38 mouse cellular contexts compared by ENCODE assay signal in the genomic region with DNA sequence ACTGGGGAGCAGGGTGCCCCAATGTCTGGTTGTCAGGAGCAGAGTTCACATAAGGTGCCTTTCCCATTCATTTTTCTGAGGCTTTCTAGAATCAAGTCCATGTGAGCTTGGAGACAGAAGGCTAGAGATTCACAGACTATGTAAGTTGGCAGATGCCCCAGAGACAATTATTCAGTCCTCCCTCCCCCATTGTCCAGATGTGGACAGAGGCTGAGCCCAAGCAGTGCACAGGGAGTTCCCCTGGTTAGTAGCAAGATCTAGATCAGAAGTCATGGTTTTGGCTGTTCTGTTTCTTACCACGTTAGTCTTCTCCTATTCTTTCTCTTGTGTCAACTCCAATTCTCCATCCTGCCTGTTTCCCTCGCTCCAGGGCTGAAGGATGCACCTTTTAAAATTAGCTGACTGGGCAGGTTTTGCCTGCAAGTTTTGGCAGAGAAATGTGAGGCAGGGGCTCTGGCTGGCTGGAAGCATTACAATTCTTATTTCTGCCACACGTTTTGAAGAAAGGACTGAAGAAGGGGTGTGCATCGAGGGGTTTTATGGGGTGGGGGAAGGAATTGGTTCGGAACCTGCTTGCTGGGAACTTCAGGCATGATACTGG. TPM values are rescaled to one million over a fixed set of nuclear protein-coding genes. Genes with fewer than 3 reads are reported as not detected.
DNase-seq lines count a peak whose midpoint lies in the region; ATAC-seq lines count a peak whose summit lies in the region.
"Had no signal": no experiment of that assay in that cellular context is flagged by ENCODE, and none has a peak within 500 bp of the region (broad histone marks: within the 10 kb centered on the region; RNA-seq: fewer than 3 reads in every experiment).

No protein-coding gene starts in this region.

- peak overlapping the region; percentile 6; the same call in 1 of the 2 replicates for H3K4me3 ChIP-seq in neural tube, embryonic 11.5 days (ENCODE audit: low read depth, low read length)
- H3K4me3 ChIP-seq in hindbrain, embryonic 16.5 days (ENCODE audit: low read length) = peak overlapping the region; percentile 24
- peak overlapping the region; percentile 43 for H3K4me3 ChIP-seq in neural tube, embryonic 15.5 days (replicated peaks)
- H3K4me3 ChIP-seq in limb, embryonic 10.5 days = no peak overlapping the region
- H3K4me3 ChIP-seq: forebrain, embryonic 10.5 days; forebrain, embryonic 15.5 days; gastrocnemius, adult 2 months; heart, adult 2 months; heart, embryonic 12.5 days; layer of hippocampus, adult 2 months; left cerebral cortex, adult 2 months; limb, embryonic 15.5 days; liver, embryonic 13.5 days; megakaryocyte, embryonic 14.5 days; midbrain, embryonic 13.5 days had no signal

- 2% methylated on average over 5 of the region's 5 CpGs for WGBS in neural tube, embryonic 11.5 days
- WGBS in hindbrain, embryonic 16.5 days = under 1% methylated on average over 5 of the region's 5 CpGs
- WGBS in neural tube, embryonic 15.5 days = under 1% methylated on average over 5 of the region's 5 CpGs
- 3% methylated on average over 5 of the region's 5 CpGs for WGBS in limb, embryonic 10.5 days

- DNase-seq in neural tube, embryonic 11.5 days (ENCODE audit: low spot score) = no peak
- DNase-seq in neural tube, embryonic 10.5 days (ENCODE audit: extremely low spot score, low spot score) = no peak
- peak; percentile 84 for DNase-seq in adipocyte (ENCODE audit: low spot score)
- DNase-seq in limb, embryonic 10.5 days (ENCODE audit: low spot score) = no peak
- no peak for DNase-seq in right cerebral cortex, postnatal 4 days
- DNase-seq: adrenal gland, adult 2 months; B cell, adult 2 months; cerebellum, adult 9-10 months; cerebellum, postnatal 36 days; gastrocnemius, adult 2 months; gastrocnemius, postnatal 36 days; heart, adult 2 months; heart, postnatal 4 days; kidney, adult 2 months; kidney, postnatal 36 days; liver, embryonic 13.5 days; lung, adult 18-20 months; lung, postnatal 4 days; thymus, postnatal 4 days had no signal

- H3K9ac ChIP-seq in neural tube, embryonic 11.5 days (ENCODE audit: low read length) = no peak overlapping the region
- H3K9ac ChIP-seq in hindbrain, embryonic 16.5 days (ENCODE audit: low read depth, low read length) = no peak overlapping the region
- peak overlapping the region; percentile 56 for H3K9ac ChIP-seq in neural tube, embryonic 15.5 days (replicated peaks)
- H3K9ac ChIP-seq: forebrain, embryonic 15.5 days; heart, embryonic 12.5 days; limb, embryonic 15.5 days; liver, embryonic 13.5 days; midbrain, embryonic 13.5 days had no signal

- ATAC-seq in neural tube, embryonic 11.5 days (ENCODE audit: insufficient read depth, low FRiP score, low TSS enrichment) = no peak
- no peak for ATAC-seq in hindbrain, embryonic 16.5 days
- ATAC-seq in neural tube, embryonic 15.5 days (ENCODE audit: low FRiP score) = 0 out of 2 replicates have a peak, but pooled peaks have one; percentile 0
- ATAC-seq in erythroblast, adult 5-6 weeks (replicated peaks; ENCODE audit: low FRiP score, poor library complexity, severe bottlenecking) = no peak
- ATAC-seq: forebrain, embryonic 15.5 days; lung, postnatal 0 days; midbrain, embryonic 13.5 days had no signal

- no peaks in the 10 kb centered on the region for H3K36me3 ChIP-seq in neural tube, embryonic 11.5 days (ENCODE audit: control insufficient read depth, insufficient read depth, low read length)
- no peaks in the 10 kb centered on the region for H3K36me3 ChIP-seq in hindbrain, embryonic 16.5 days (ENCODE audit: control insufficient read depth, insufficient read depth, low read length)
- H3K36me3 ChIP-seq in neural tube, embryonic 15.5 days = no peaks in the 10 kb centered on the region
- no peaks in the 10 kb centered on the region for H3K36me3 ChIP-seq in limb, embryonic 10.5 days
- H3K36me3 ChIP-seq: forebrain, embryonic 10.5 days; forebrain, embryonic 15.5 days; heart, embryonic 12.5 days; limb, embryonic 15.5 days; liver, embryonic 13.5 days; midbrain, embryonic 13.5 days had no signal

- H3K27me3 ChIP-seq in neural tube, embryonic 11.5 days (ENCODE audit: control insufficient read depth, insufficient read depth, low read length) = peaks cover 98% of the 10 kb centered on the region
- H3K27me3 ChIP-seq in hindbrain, embryonic 16.5 days (replicated peaks; ENCODE audit: control insufficient read depth, insufficient read depth, low read length) = peaks cover 42% of the 10 kb centered on the region
- peaks cover 76% of the 10 kb centered on the region for H3K27me3 ChIP-seq in neural tube, embryonic 15.5 days (replicated peaks)
- H3K27me3 ChIP-seq in limb, embryonic 10.5 days (ENCODE audit: low read depth, poor library complexity, severe bottlenecking) = peaks cover 100% of the 10 kb centered on the region

- peak overlapping the region; percentile 28 for H3K4me2 ChIP-seq in neural tube, embryonic 11.5 days (ENCODE audit: low read depth)
- peak overlapping the region; percentile 47 for H3K4me2 ChIP-seq in hindbrain, embryonic 16.5 days (ENCODE audit: low read length)
- H3K4me2 ChIP-seq in neural tube, embryonic 15.5 days = peak overlapping the region; percentile 57
- H3K4me2 ChIP-seq: forebrain, embryonic 15.5 days; heart, embryonic 12.5 days; limb, embryonic 15.5 days; liver, embryonic 13.5 days; midbrain, embryonic 13.5 days had no signal

- H3K9me3 ChIP-seq in neural tube, embryonic 11.5 days (ENCODE audit: control insufficient read depth, low read length) = no peaks in the 10 kb centered on the region
- no peaks in the 10 kb centered on the region for H3K9me3 ChIP-seq in hindbrain, embryonic 16.5 days (ENCODE audit: control insufficient read depth, low read length)
- H3K9me3 ChIP-seq in neural tube, embryonic 15.5 days (replicated peaks) = no peaks in the 10 kb centered on the region
- H3K9me3 ChIP-seq in limb, embryonic 10.5 days (replicated peaks) = no peaks in the 10 kb centered on the region
- H3K9me3 ChIP-seq: forebrain, embryonic 10.5 days; forebrain, embryonic 15.5 days; heart, embryonic 12.5 days; limb, embryonic 15.5 days; liver, embryonic 13.5 days; midbrain, embryonic 13.5 days had no signal

- H3K27ac ChIP-seq in neural tube, embryonic 11.5 days (ENCODE audit: low read depth, low read length) = no peak overlapping the region
- H3K27ac ChIP-seq in hindbrain, embryonic 16.5 days (ENCODE audit: low read depth, low read length) = peak overlapping the region; percentile 73; the same call in 1 of the 2 replicates
- H3K27ac ChIP-seq in neural tube, embryonic 15.5 days (replicated peaks) = peak overlapping the region; percentile 85
- no peak overlapping the region for H3K27ac ChIP-seq in limb, embryonic 10.5 days
- H3K27ac ChIP-seq: forebrain, embryonic 10.5 days; forebrain, embryonic 15.5 days; gastrocnemius, adult 2 months; heart, adult 2 months; layer of hippocampus, adult 2 months; left cerebral cortex, adult 2 months; limb, embryonic 15.5 days; liver, embryonic 13.5 days; midbrain, embryonic 13.5 days had no signal

- no peaks in the 10 kb centered on the region for H3K4me1 ChIP-seq in neural tube, embryonic 11.5 days (ENCODE audit: control insufficient read depth, insufficient read depth, low read length)
- H3K4me1 ChIP-seq in hindbrain, embryonic 16.5 days (ENCODE audit: control insufficient read depth, insufficient read depth, low read depth, low read length) = peaks cover 4% of the 10 kb centered on the region; the same call in 1 of the 2 replicates
- H3K4me1 ChIP-seq in neural tube, embryonic 15.5 days = peaks cover 28% of the 10 kb centered on the region
- peaks cover 3% of the 10 kb centered on the region; the same call in 1 of the 2 replicates for H3K4me1 ChIP-seq in limb, embryonic 10.5 days
- H3K4me1 ChIP-seq: limb, embryonic 15.5 days; liver, embryonic 13.5 days had no signal

RNA-seq across cellular contexts. Expression of gene Slc6a5, which starts 3.9 kb away (rescaled TPM):
- 3.7 and 4.4 TPM in 2 replicates for polyA plus RNA-seq in neural tube, embryonic 11.5 days (2014; fragmentation: Nextera tagmentation; extraction: Ambion mirVana)
- polyA plus RNA-seq in hindbrain, embryonic 16.5 days (2015; fragmentation: Nextera tagmentation; extraction: Ambion mirVana) = 13.3 and 15.7 TPM in 2 replicates
- 14.9 and 19.7 TPM in 2 replicates for polyA plus RNA-seq in neural tube, embryonic 15.5 days (2015; fragmentation: Nextera tagmentation; extraction: Ambion mirVana)
- not detected in 2 replicates for total RNA-seq in erythroblast, adult 5-6 weeks (2015; ENCODE audit: low replicate concordance)
- total RNA-seq in erythroblast, adult 5-6 weeks (2017; ENCODE audit: low replicate concordance) = not detected in 2 replicates
- 0.03 TPM in 1 of 2 replicates, not detected in the other for polyA plus RNA-seq in limb, embryonic 10.5 days (2016; fragmentation: Nextera tagmentation; extraction: Ambion mirVana)
- total RNA-seq: gastrocnemius, adult 2 months; gastrocnemius, postnatal 36 days; heart, adult 2 months; heart, postnatal 4 days; layer of hippocampus, adult 2 months; MEL; monocyte, adult 5-6 weeks had no signal
- polyA plus RNA-seq: forebrain, embryonic 10.5 days; forebrain, embryonic 15.5 days; heart, embryonic 12.5 days; heart, postnatal 0 days; intestine, embryonic 14.5 days; kidney, adult 2 months; liver, embryonic 13.5 days; lung, postnatal 0 days; spleen, adult 2 months; stomach, embryonic 14.5 days; thymus, postnatal 0 days had no signal

Comparison
In these comparisons a context has a peak if more than half of its experiments do, and no peak if none do; other contexts are left out.
1. H3K27ac ChIP-seq: peak in hindbrain, embryonic 16.5 days (single experiment) and neural tube, embryonic 15.5 days (single experiment); none in neural tube, embryonic 11.5 days (single experiment) and limb, embryonic 10.5 days (single experiment).
2. Peak in every context shown above with its lines, with median percentiles within 50 percentile points of each other: H3K4me2 ChIP-seq.